Mouse (Mus musculus): ENCODE data around the gene Tcf23.
"Not testable (repeated sequence)": the region's sequence is repeated elsewhere in the genome, so short reads cannot be mapped to it uniquely, and the experiment has no call there.

The Tcf23 gene

GRCm38 (mm10) chr5:31000122-31000521 is 31.7 kb downstream of the Tcf23 start:
- DNase-seq, result no peak

GRCm38 (mm10) chr5:31000993-31001392 is 32.5 kb downstream of the Tcf23 start:
- no peak for DNase-seq

GRCm38 (mm10) chr5:31001560-31001959 is 33.1 kb downstream of the Tcf23 start:
- no peak for DNase-seq

- peak; percentile 96 for DNase-seq
These were observed 35.7 kb downstream of the Tcf23 start for GRCm38 (mm10) chr5:31004184-31004583.

- DNase-seq, result no peak
These were observed 44.3 kb downstream of the Tcf23 start for GRCm38 (mm10) chr5:31012737-31013136.

DNA sequence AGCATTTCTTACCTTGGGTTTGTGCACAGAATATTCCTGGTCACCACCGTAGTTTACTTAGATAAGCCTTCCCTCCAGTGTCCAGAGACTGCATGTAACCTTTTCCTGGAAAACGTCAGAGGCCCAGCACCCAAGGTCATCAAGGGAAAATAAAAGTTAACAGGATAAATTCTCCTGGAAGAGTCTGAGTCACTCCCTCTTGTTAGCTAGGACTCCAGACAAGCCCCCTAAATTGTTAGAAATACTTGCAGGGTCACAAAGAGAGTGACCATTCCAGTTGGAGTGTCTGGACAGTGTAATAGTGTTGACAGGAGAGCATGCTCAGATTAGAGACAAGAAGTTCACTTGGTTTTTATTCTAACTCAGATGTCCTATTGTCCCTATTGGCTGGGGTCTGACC is 47.5 kb downstream of the Tcf23 start:
- no peak for DNase-seq

GRCm38 (mm10) chr5:31021790-31022189 is 53.3 kb downstream of the Tcf23 start:
- not testable (repeated sequence) for DNase-seq

- no peak for DNase-seq
These were observed 54.2 kb downstream of the Tcf23 start for GRCm38 (mm10) chr5:31022690-31023089.

DNA sequence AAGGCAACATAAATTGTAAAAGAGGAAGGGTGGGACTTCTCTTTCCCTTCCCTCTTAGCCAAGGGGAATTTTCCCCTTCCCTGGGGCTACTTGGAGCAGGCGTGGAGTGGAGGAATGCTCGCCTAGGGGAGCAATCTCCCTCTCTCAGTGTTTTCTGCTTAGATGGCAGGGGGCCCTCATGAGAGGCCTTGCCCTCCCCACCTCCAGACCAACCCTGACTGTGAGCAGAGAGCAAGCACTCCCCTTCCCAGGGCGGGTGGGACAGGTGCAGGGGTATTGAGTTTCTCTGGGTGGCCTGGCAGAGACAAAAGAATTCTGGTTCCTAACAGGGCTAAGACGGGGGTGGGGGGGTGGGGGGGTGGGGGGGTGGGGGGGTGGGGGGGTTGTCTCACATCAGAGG is 54.8 kb downstream of the Tcf23 start:
- DNase-seq, result no peak

DNA sequence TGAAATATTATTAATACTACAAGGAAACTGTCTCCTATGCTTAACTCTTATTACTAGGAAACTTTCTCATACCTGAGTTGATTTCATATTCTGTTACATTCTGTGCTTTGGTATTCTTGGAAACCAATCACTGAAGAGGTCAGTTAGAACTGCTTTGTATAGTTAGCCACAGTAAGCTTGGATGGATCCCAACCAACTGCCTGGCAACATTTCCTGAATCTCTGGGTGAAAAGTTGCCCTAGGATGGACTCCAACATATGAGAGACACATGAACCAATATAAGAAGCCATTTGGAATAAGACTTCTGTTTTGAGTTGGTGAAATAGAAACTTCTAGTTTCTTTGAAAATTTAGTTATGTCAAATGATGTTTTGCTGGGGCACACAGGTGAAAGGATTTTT is 56.2 kb downstream of the Tcf23 start:
- no peak for DNase-seq
